Mouse (Mus musculus): ENCODE results near the gene Cabp1. TPM values are rescaled to one million over a fixed set of nuclear protein-coding genes. Genes with fewer than 3 reads are reported as not detected.

The Cabp1 gene
- polyA plus RNA-seq, 1 experiment from 2014 or later, result 0.90 TPM

- Histone ChIP-seq H3K4me3 (ENCODE audit: low read depth, low read length) (no peak overlapping the region), H3K27me3 (replicated peaks; ENCODE audit: insufficient read depth, low read length) (no peaks in the 10 kb centered on the region), H3K4me2 (replicated peaks; ENCODE audit: low read depth, low read length) (no peak overlapping the region), H3K4me1 (ENCODE audit: insufficient read depth, low read depth, low read length) (no peaks in the 10 kb centered on the region), H3K27ac (ENCODE audit: low read length) (no peak overlapping the region), H3K36me3 (ENCODE audit: insufficient read depth, low read length) (no peaks in the 10 kb centered on the region), H3K9me3 (ENCODE audit: low read length) (no peaks in the 10 kb centered on the region; the same call in 1 of the 2 replicates), H3K9ac (replicated peaks; ENCODE audit: low read depth) (no peak overlapping the region)
- WGBS, result 83% methylated on average over 3 of the region's 3 CpGs
- ATAC-seq, result no peak
- peak; percentile 20 for TF ChIP-seq CTCF (IDR thresholded peaks at IDR 0.05)
- no peak for TF ChIP-seq EP300 (IDR thresholded peaks at IDR 0.05)
- no peak for DNase-seq (ENCODE audit: low spot score)
Measured at GRCm38 (mm10) chr5:115222485-115222884, 28.3 kb upstream of the Cabp1 start.

GRCm38 (mm10) chr5:115220931-115221640, 26.9 kb upstream of the Cabp1 start:
- WGBS, result 36% methylated on average over 13 of the region's 13 CpGs
- H3K4me2 ChIP-seq (replicated peaks; ENCODE audit: low read depth, low read length), result no peak overlapping the region
- no peak for ATAC-seq
- no peaks in the 10 kb centered on the region for H3K27me3 ChIP-seq (replicated peaks; ENCODE audit: insufficient read depth, low read length)
- DNase-seq (ENCODE audit: low spot score), result no peak
- H3K9me3 ChIP-seq (ENCODE audit: low read length), result no peaks in the 10 kb centered on the region; the same call in 1 of the 2 replicates
- no peak overlapping the region for H3K9ac ChIP-seq (replicated peaks; ENCODE audit: low read depth)
- H3K36me3 ChIP-seq (ENCODE audit: insufficient read depth, low read length), result no peaks in the 10 kb centered on the region
- H3K4me3 ChIP-seq (ENCODE audit: low read depth, low read length), result no peak overlapping the region
- TF ChIP-seq EP300 (IDR thresholded peaks at IDR 0.05) (no peak), CTCF (IDR thresholded peaks at IDR 0.05) (no peak)
- no peak overlapping the region for H3K27ac ChIP-seq (ENCODE audit: low read length)
- H3K4me1 ChIP-seq (ENCODE audit: insufficient read depth, low read depth, low read length), result no peaks in the 10 kb centered on the region

GRCm38 (mm10) chr5:115217998-115218397, 23.8 kb upstream of the Cabp1 start:
- Histone ChIP-seq H3K4me1 (ENCODE audit: insufficient read depth, low read depth, low read length) (no peaks in the 10 kb centered on the region), H3K4me3 (ENCODE audit: low read depth, low read length) (no peak overlapping the region), H3K4me2 (replicated peaks; ENCODE audit: low read depth, low read length) (no peak overlapping the region), H3K27ac (ENCODE audit: low read length) (no peak overlapping the region), H3K9ac (replicated peaks; ENCODE audit: low read depth) (no peak overlapping the region), H3K27me3 (replicated peaks; ENCODE audit: insufficient read depth, low read length) (no peaks in the 10 kb centered on the region), H3K9me3 (ENCODE audit: low read length) (no peaks in the 10 kb centered on the region; the same call in 1 of the 2 replicates), H3K36me3 (ENCODE audit: insufficient read depth, low read length) (no peaks in the 10 kb centered on the region)
- WGBS, result 88% methylated on average over 12 of the region's 12 CpGs
- ATAC-seq, result no peak
- no peak for TF ChIP-seq CTCF (IDR thresholded peaks at IDR 0.05)
- no peak for TF ChIP-seq EP300 (IDR thresholded peaks at IDR 0.05)
- no peak for DNase-seq (ENCODE audit: low spot score)

- peak overlapping the region; percentile 46; the same call in 1 of the 2 replicates for H3K4me2 ChIP-seq (replicated peaks; ENCODE audit: low read depth, low read length)
- DNase-seq (ENCODE audit: low spot score) (no peak), ATAC-seq (no peak)
- H3K9me3 ChIP-seq (ENCODE audit: low read length), result no peaks in the 10 kb centered on the region
- no peaks in the 10 kb centered on the region for H3K27me3 ChIP-seq (replicated peaks; ENCODE audit: insufficient read depth, low read length)
- H3K4me1 ChIP-seq (ENCODE audit: insufficient read depth, low read depth, low read length), result no peaks in the 10 kb centered on the region
- no peaks in the 10 kb centered on the region for H3K36me3 ChIP-seq (ENCODE audit: insufficient read depth, low read length)
- no peak overlapping the region for H3K27ac ChIP-seq (ENCODE audit: low read length)
- H3K9ac ChIP-seq (replicated peaks; ENCODE audit: low read depth), result no peak overlapping the region
- WGBS, result 30% methylated on average over 27 of the region's 27 CpGs
- H3K4me3 ChIP-seq (ENCODE audit: low read depth, low read length), result no peak overlapping the region
- TF ChIP-seq EP300 (IDR thresholded peaks at IDR 0.05) (no peak), CTCF (IDR thresholded peaks at IDR 0.05) (no peak)
Measured at GRCm38 (mm10) chr5:115215273-115216185, 21.3 kb upstream of the Cabp1 start.

- Histone ChIP-seq H3K9ac (replicated peaks; ENCODE audit: low read depth) (no peak overlapping the region), H3K36me3 (ENCODE audit: insufficient read depth, low read length) (no peaks in the 10 kb centered on the region), H3K4me1 (ENCODE audit: insufficient read depth, low read depth, low read length) (no peaks in the 10 kb centered on the region), H3K4me2 (replicated peaks; ENCODE audit: low read depth, low read length) (peak overlapping the region; percentile 46), H3K4me3 (ENCODE audit: low read depth, low read length) (no peak overlapping the region), H3K9me3 (ENCODE audit: low read length) (no peaks in the 10 kb centered on the region), H3K27ac (ENCODE audit: low read length) (no peak overlapping the region), H3K27me3 (replicated peaks; ENCODE audit: insufficient read depth, low read length) (no peaks in the 10 kb centered on the region)
- DNase-seq (ENCODE audit: low spot score), result no peak
- TF ChIP-seq CTCF (IDR thresholded peaks at IDR 0.05) (no peak), EP300 (IDR thresholded peaks at IDR 0.05) (no peak)
- WGBS, result 2% methylated on average over 16 of the region's 17 CpGs
- no peak for ATAC-seq
Measured at GRCm38 (mm10) chr5:115214864-115215263, 20.7 kb upstream of the Cabp1 start.

GRCm38 (mm10) chr5:115212861-115213260, 18.7 kb upstream of the Cabp1 start:
- H3K36me3 ChIP-seq (ENCODE audit: insufficient read depth, low read length), result no peaks in the 10 kb centered on the region
- no peak for DNase-seq (ENCODE audit: low spot score)
- H3K4me2 ChIP-seq (replicated peaks; ENCODE audit: low read depth, low read length), result no peak overlapping the region
- no peak overlapping the region for H3K4me3 ChIP-seq (ENCODE audit: low read depth, low read length)
- no peaks in the 10 kb centered on the region for H3K4me1 ChIP-seq (ENCODE audit: insufficient read depth, low read depth, low read length)
- H3K27ac ChIP-seq (ENCODE audit: low read length), result no peak overlapping the region
- H3K27me3 ChIP-seq (replicated peaks; ENCODE audit: insufficient read depth, low read length), result no peaks in the 10 kb centered on the region
- H3K9ac ChIP-seq (replicated peaks; ENCODE audit: low read depth), result no peak overlapping the region
- H3K9me3 ChIP-seq (ENCODE audit: low read length), result no peaks in the 10 kb centered on the region
- no peak for TF ChIP-seq EP300 (IDR thresholded peaks at IDR 0.05)
- TF ChIP-seq CTCF (IDR thresholded peaks at IDR 0.05), result no peak
- WGBS, result 51% methylated on average over 4 of the region's 4 CpGs
- no peak for ATAC-seq
